Mouse (Mus musculus) hindbrain, embryonic 13.5 days (tissue): ENCODE data around the gene Arhgap18. TPM values are rescaled to one million over a fixed set of nuclear protein-coding genes. Genes with fewer than 3 reads are reported as not detected.

Experiments used
- ATAC-seq: fragments of 200-750 bp; cut with Nextera tagmentation; 2 replicates; pipeline ENCODE4 v1.8.0; 2017; ENCODE audit warnings: moderate TSS enrichment; ENCODE audit not compliant: low FRiP score
- H3K27ac ChIP-seq: fragments of 300-500 bp; sonication (generic); 2 replicates; pipeline ENCODE4 v1.5.1; 2015; ENCODE audit warnings: inconsistent platforms, mild to moderate bottlenecking, moderate library complexity
- H3K27me3 ChIP-seq: fragments of 300-500 bp; sonication (generic); 2 replicates; pipeline ENCODE4 v1.6.1; 2015; ENCODE audit warnings: mild to moderate bottlenecking, inconsistent platforms
- H3K36me3 ChIP-seq: fragments of 300-500 bp; sonication (generic); 2 replicates; pipeline ENCODE4 v1.6.1; 2015; ENCODE audit warnings: mild to moderate bottlenecking, inconsistent platforms
- H3K4me1 ChIP-seq: fragments of 300-500 bp; sonication (generic); replicated peaks from 2 replicates; pipeline ENCODE4 v1.6.1; 2015; ENCODE audit warnings: inconsistent platforms
- H3K4me2 ChIP-seq: fragments of 300-500 bp; sonication (generic); 2 replicates; pipeline ENCODE4 v1.6.1; 2015; ENCODE audit warnings: inconsistent platforms, mild to moderate bottlenecking, moderate library complexity
- H3K4me3 ChIP-seq: fragments of 300-500 bp; sonication (generic); 2 replicates; pipeline ENCODE4 v1.5.1; 2015; ENCODE audit warnings: mild to moderate bottlenecking, inconsistent platforms
- H3K9ac ChIP-seq: fragments of 300-500 bp; sonication (generic); 2 replicates; pipeline ENCODE4 v1.6.1; 2015; ENCODE audit warnings: mild to moderate bottlenecking, inconsistent platforms
- H3K9me3 ChIP-seq: fragments of 300-500 bp; sonication (generic); 2 replicates; pipeline ENCODE4 v1.6.1; 2016; ENCODE audit warnings: inconsistent platforms
- WGBS: fragments of 180-500 bp; shearing (Covaris S2); methylation state at CpG from one replicate; pipeline ENCODE4 v1.1.7; 2015; 5-methylcytosine and 5-hydroxymethylcytosine counted together
- polyA plus RNA-seq: library from polyadenylated mRNA; unstranded; fragments of >200 nt; fragmentation: Nextera tagmentation; extraction: Ambion mirVana; gene quantifications from 2 replicates; pipeline ENCODE4 v1.2.1, GENCODE M21; 2015

Gene Arhgap18
- polyA plus RNA-seq, 1 experiment from 2014 or later, result 14.0 TPM

DNA sequence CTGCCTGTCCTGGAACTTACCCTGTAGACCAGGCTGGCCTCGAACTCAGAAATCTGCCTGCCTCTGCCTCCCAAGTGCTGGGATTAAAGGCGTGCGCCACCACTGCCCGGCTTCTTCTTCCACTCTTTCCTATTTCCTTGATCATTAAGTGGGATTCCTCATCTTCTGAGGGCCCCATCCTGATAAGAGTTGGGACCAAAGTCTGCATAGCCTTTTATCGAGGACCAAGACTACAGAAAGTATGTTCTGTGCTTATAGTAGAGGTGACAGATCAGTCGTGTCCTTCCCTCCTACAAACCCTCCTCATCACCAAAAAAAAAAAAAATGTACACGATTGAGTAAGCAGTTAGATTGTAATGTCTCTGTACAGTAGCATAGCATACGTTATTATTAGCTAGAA, 39.8 kb downstream of the Arhgap18 start:
- Histone ChIP-seq H3K9me3 (no peaks in the 10 kb centered on the region), H3K36me3 (no peaks in the 10 kb centered on the region), H3K4me2 (no peak overlapping the region), H3K4me3 (no peak overlapping the region), H3K9ac (no peak overlapping the region), H3K27ac (no peak overlapping the region), H3K4me1 (0 out of 2 replicates have a peak, but pooled peaks cover 5% of the 10 kb centered on the region), H3K27me3 (no peaks in the 10 kb centered on the region)
- no peak for ATAC-seq
- 94% methylated on average over 8 of the region's 8 CpGs for WGBS

DNA sequence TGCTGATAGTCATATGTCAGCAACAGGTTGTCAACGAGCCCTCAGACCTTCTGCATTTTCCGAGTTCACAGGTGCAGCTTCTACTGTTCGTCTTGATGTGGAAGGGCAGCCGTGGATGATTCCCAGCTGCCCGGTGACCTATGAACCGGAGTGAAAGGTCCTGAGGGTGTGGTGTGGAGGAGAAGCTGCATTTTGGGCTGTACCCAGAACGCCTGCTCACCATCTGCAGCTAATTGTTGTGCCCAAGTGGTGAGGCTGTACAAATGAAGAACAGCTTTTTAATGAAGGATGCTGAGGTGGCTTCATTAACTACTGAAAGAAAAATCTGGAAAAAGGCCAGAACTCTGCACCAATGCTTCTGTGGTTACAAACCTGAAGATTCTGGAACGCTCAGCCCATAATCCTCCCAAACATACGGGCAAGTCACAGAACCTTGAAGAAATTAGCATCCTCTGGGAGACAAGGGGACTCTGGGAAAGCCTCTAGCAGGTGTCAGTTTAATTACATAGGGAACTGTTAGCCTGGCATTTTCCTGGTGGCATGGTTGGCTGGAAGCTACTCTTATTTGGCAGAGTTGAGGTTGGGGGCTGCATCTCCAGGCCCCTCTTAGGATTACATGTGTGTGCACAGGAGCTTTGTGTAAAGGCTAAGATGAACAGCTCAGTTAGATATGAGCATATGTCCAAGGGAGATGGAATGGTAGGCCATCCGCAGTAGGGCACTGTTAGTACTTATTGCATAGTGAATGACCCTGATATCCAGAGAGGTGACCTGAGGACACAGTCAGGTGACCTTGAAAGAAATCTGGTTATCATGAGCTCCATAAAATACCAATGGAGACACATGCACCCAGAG, 43.4 kb downstream of the Arhgap18 start:
- no peak overlapping the region for H3K4me2 ChIP-seq
- H3K27me3 ChIP-seq, result no peaks in the 10 kb centered on the region
- H3K36me3 ChIP-seq, result no peaks in the 10 kb centered on the region
- H3K9ac ChIP-seq, result no peak overlapping the region
- ATAC-seq, result no peak
- H3K27ac ChIP-seq, result no peak overlapping the region
- no peak overlapping the region for H3K4me3 ChIP-seq
- WGBS, result 80% methylated on average over 10 of the region's 10 CpGs
- H3K4me1 ChIP-seq, result peaks cover 5% of the 10 kb centered on the region; the same call in 1 of the 2 replicates
- H3K9me3 ChIP-seq, result no peaks in the 10 kb centered on the region

DNA sequence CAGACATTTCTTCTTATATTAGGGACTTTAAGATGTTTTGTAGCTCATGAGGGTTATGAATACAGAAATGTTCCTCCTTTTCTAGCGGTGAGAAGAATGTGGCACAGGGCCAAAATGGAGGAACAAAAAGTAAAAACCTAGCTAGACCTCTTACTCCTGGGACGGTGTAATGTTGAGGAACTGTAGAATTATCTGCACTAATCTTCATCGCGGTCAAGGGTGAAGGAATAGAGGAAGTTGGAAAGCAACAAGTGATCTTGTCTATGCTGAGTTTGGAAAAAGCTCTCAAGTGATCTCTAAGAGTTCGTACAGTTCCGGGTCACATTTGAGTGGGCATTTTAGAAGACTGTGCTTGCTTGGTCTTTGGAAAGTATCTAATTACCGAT, 44.1 kb downstream of the Arhgap18 start:
- WGBS, result 89% methylated on average over 7 of the region's 7 CpGs
- Histone ChIP-seq H3K9me3 (no peaks in the 10 kb centered on the region), H3K36me3 (no peaks in the 10 kb centered on the region), H3K4me2 (no peak overlapping the region), H3K27me3 (no peaks in the 10 kb centered on the region), H3K9ac (no peak overlapping the region), H3K4me3 (no peak overlapping the region), H3K27ac (no peak overlapping the region), H3K4me1 (peaks cover 5% of the 10 kb centered on the region; the same call in 1 of the 2 replicates)
- no peak for ATAC-seq

DNA sequence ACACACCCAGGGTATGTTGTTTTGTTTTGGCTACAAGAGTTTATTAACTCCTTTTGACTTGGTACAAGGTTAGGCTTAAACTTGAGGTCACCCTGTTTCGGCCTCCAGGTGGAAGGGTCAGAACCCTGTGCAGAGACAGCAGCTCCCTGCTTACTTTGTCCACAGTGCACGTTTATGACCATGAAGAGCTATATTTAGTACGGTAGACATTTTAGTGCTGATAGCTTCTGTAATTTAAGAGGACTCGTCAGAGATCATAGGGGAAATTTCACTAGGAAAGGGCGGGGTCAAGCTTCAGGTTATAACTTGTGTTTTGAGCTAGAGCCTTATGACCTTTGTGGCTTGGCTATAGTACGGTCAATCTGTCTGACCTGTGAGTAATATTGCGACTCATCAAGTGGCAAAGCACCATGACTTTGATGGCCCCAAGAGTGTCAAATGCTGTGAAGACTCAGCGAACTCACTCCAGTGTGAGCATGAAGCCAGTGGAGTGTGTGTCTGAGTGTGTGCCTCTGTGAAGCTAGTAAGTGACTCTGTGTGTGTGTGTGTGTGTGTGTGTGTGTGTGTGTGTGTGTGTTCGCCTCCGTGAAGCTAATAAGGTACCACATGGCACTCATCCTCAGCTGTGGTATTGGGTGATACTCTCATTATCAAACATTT, 45.7 kb downstream of the Arhgap18 start:
- no peak for ATAC-seq

DNA sequence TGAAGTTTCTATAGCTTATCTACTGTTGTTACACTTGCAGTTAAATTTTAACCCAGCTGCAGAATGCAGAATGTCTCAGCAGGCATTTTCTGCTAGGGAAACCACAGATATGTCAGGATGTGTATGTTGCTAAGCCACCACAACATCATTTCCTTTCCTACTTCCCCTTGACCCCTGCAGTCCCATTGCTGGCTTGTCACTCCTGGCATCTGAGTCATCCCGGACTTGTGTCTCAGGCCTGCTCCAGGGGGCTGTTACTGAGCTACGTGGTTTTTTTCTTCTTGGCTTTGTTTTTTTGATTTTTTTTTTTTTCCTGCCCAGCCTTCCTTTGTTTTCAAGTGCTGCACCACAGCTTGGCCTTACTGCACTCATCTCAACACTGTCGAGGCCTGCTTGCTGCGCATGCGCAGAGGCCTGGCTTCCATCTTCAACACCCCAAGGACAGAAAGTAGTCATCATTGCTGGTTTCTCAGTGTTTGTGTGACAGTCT, 46.4 kb downstream of the Arhgap18 start:
- ATAC-seq, result no peak
- Histone ChIP-seq H3K36me3 (no peaks in the 10 kb centered on the region), H3K9ac (no peak overlapping the region), H3K4me1 (peaks cover 5% of the 10 kb centered on the region; the same call in 1 of the 2 replicates), H3K4me3 (no peak overlapping the region), H3K4me2 (no peak overlapping the region), H3K27me3 (no peaks in the 10 kb centered on the region), H3K27ac (no peak overlapping the region), H3K9me3 (no peaks in the 10 kb centered on the region)
- 48% methylated on average over 5 of the region's 5 CpGs for WGBS

More for the DNA sequence above, 45.7 kb downstream of the Arhgap18 start:
- no peaks in the 10 kb centered on the region for H3K9me3 ChIP-seq
- H3K36me3 ChIP-seq, result no peaks in the 10 kb centered on the region
- no peaks in the 10 kb centered on the region for H3K27me3 ChIP-seq
- no peak overlapping the region for H3K4me2 ChIP-seq
- peaks cover 5% of the 10 kb centered on the region; the same call in 1 of the 2 replicates for H3K4me1 ChIP-seq
- WGBS, result 89% methylated on average over 10 of the region's 10 CpGs
- H3K4me3 ChIP-seq, result no peak overlapping the region
- no peak overlapping the region for H3K27ac ChIP-seq
- no peak overlapping the region for H3K9ac ChIP-seq

DNA sequence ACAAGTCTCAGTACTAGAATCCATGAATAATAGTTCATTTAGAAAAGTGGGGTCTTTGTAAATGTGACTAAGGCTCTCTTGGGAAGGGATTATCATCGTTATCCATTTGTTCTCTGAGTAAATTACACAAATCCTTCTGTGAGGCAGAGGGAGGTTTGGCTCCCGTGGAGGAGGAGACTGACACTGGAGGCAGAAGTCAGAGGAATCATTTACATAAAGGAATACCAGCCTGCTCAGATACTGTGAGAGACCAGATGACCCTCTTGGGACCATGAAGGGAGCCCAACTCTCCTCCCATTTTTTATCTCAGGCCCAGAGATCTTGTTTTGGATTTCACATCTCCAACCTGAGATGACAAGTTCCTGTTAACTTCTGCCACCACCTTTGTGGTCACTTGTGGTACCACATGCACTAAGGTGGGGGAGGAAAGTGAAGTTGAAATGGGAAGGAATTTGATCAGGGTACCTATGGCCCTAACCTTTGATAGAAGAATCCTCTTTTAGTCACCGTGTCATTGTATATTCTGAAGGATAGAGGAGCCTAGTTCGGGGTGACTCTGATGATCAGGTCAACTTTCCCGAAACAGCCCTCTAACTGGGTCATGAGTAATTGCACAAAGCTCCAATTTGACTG, 51.2 kb downstream of the Arhgap18 start:
- no peak for ATAC-seq
- Histone ChIP-seq H3K9ac (no peak overlapping the region), H3K4me2 (no peak overlapping the region), H3K27ac (no peak overlapping the region), H3K27me3 (no peaks in the 10 kb centered on the region), H3K9me3 (no peaks in the 10 kb centered on the region), H3K4me1 (no peaks in the 10 kb centered on the region; the same call in 1 of the 2 replicates), H3K36me3 (no peaks in the 10 kb centered on the region), H3K4me3 (no peak overlapping the region)
- WGBS, result 56% methylated on average over 5 of the region's 5 CpGs

DNA sequence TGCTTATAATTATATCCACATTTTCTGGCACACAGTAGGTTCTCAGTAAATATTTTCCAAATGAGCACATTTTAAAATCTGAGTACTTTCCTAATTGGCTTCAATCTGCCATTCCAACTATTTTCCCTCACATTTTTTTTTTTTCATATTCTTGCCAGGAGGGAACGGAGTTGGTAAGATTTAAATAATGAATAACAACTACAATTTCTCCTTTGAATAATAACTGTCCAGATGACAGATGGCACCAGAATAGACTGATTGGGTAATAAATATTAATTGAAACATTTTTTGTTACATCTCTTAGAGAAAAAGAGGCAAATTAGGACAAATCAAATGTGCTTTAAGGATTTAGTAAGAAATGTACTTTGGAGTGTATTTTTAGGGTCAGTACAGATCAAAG, 51.8 kb downstream of the Arhgap18 start:
- Histone ChIP-seq H3K27ac (no peak overlapping the region), H3K9ac (no peak overlapping the region), H3K4me3 (no peak overlapping the region), H3K9me3 (no peaks in the 10 kb centered on the region), H3K4me1 (no peaks in the 10 kb centered on the region), H3K4me2 (no peak overlapping the region), H3K27me3 (no peaks in the 10 kb centered on the region), H3K36me3 (no peaks in the 10 kb centered on the region)
- no peak for ATAC-seq
- WGBS, result 51% methylated on average over 1 of the region's 1 CpGs

DNA sequence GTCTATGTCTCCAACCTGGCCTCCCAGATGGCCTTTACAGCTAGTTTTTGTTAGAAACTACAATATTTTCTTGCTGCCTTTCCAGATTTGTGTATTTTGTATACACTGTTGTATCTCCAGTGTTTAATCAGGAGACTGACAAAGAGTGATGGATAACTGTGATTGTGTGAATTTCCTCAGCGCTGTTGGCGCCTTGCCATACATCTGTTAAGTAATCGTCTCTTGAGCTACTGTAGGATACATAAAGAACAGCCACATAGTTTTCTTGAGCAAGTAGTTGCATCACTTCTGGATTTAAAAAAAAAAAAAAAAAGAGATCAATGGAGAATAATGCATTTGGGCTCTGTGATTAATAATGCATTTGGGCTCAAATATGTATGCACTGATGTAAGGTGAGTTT, 52.9 kb downstream of the Arhgap18 start:
- Histone ChIP-seq H3K36me3 (no peaks in the 10 kb centered on the region), H3K27ac (no peak overlapping the region), H3K9ac (no peak overlapping the region), H3K9me3 (no peaks in the 10 kb centered on the region), H3K4me2 (no peak overlapping the region), H3K4me1 (no peaks in the 10 kb centered on the region), H3K4me3 (no peak overlapping the region), H3K27me3 (no peaks in the 10 kb centered on the region)
- WGBS, result 69% methylated on average over 3 of the region's 3 CpGs
- ATAC-seq, result no peak

DNA sequence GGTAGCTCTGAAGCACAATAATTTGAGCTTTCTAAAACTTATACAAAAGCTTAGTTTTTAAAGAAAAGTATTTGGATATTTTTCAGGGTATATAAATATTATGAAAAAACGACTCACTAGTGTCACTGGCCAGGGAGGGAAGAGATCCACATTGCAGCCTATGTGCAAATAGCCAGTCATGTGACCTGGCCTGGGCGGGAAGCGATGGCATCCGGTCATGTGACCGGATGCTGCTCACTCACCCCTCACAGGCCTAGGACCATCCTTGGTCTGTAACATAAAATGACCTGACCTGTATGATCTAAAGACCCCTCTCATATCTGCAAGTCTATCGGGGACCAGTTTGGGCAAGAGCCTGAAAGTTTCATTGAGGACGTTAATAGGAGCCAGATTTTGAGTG, 56.8 kb downstream of the Arhgap18 start:
- 88% methylated on average over 7 of the region's 7 CpGs for WGBS
- Histone ChIP-seq H3K4me2 (no peak overlapping the region), H3K36me3 (no peaks in the 10 kb centered on the region), H3K9ac (no peak overlapping the region), H3K27ac (no peak overlapping the region), H3K4me1 (no peaks in the 10 kb centered on the region), H3K9me3 (no peaks in the 10 kb centered on the region), H3K27me3 (no peaks in the 10 kb centered on the region), H3K4me3 (no peak overlapping the region)
- ATAC-seq, result no peak

DNA sequence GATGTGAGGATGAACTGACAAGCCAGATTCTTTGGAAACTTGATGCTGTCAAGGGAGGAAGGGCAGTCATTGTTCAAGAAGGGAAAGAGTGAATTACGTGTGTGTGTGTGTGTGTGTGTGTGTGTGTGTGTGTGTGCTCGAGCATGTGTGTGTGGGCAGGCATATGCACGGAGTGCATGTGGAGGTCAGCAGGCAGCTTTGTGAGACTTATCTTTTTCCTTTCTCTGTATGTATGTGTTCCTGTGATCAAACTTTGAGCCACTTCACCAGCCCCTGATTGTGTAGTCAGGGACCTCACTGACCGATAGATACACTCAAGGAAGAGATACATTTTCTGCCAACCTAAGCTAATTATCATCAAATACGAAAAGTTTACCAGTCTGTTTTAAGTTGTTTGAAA, 57.6 kb downstream of the Arhgap18 start:
- no peaks in the 10 kb centered on the region for H3K36me3 ChIP-seq
- no peak overlapping the region for H3K27ac ChIP-seq
- H3K9ac ChIP-seq, result no peak overlapping the region
- no peak overlapping the region for H3K4me3 ChIP-seq
- no peaks in the 10 kb centered on the region for H3K27me3 ChIP-seq
- WGBS, result 73% methylated on average over 5 of the region's 5 CpGs
- no peaks in the 10 kb centered on the region for H3K4me1 ChIP-seq
- no peaks in the 10 kb centered on the region for H3K9me3 ChIP-seq
- no peak overlapping the region for H3K4me2 ChIP-seq
- ATAC-seq, result no peak

DNA sequence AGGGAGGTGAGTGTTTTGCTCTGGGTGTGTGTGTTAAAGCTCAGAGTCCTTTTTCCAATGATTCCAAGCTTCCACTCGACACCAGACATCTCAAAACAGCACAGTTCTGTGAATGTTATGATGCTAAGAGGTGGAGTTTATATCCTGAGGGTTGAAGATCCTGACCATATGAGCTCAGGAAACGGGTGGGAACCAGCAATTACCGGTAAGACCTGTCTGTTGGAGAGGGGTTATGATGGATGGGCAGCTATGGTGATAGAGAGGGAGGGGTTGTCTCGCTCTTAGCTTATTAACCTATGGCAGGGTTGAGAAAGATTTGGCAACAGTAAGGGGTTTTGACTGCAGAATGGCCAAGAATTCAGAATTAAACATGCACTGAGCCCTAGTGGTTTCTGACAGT, 58.1 kb downstream of the Arhgap18 start:
- Histone ChIP-seq H3K4me3 (no peak overlapping the region), H3K27me3 (no peaks in the 10 kb centered on the region), H3K9me3 (no peaks in the 10 kb centered on the region), H3K27ac (no peak overlapping the region), H3K9ac (no peak overlapping the region), H3K4me2 (no peak overlapping the region), H3K4me1 (no peaks in the 10 kb centered on the region), H3K36me3 (no peaks in the 10 kb centered on the region)
- WGBS, result 67% methylated on average over 4 of the region's 4 CpGs
- no peak for ATAC-seq

DNA sequence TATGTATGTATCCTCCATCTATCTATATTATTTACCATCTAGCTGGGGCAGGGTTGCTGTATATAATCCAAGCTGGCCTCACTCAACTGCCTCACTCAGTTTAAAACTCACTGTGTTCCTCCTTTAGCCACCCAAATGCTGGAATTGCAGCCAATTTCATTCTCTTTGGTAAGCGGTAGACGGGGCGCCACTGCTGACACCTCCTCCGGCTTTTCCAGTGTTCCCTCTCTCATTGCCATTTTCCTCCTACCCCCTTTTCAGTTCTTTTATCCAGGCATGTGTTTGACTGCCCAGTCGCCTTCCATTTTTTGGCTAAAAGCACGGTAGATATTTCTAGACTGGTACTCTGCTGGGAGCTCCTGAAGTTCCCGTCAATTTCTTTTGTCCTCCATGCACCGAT, 62.4 kb downstream of the Arhgap18 start:
- ATAC-seq, result no peak
- no peaks in the 10 kb centered on the region for H3K36me3 ChIP-seq
- no peak overlapping the region for H3K27ac ChIP-seq
- H3K9me3 ChIP-seq, result no peaks in the 10 kb centered on the region
- no peaks in the 10 kb centered on the region for H3K4me1 ChIP-seq
- WGBS, result 95% methylated on average over 8 of the region's 8 CpGs
- H3K9ac ChIP-seq, result no peak overlapping the region
- no peak overlapping the region for H3K4me3 ChIP-seq
- no peak overlapping the region for H3K4me2 ChIP-seq
- H3K27me3 ChIP-seq, result no peaks in the 10 kb centered on the region
